Mouse (Mus musculus) lung, postnatal 4 days (tissue): ENCODE data around the gene Phactr2.

ENCODE experiments used
- DNase-seq, 2 experiments: peaks; one replicate each; pipeline ENCODE4 v3.0.0; 2021

Phactr2 gene

DNA sequence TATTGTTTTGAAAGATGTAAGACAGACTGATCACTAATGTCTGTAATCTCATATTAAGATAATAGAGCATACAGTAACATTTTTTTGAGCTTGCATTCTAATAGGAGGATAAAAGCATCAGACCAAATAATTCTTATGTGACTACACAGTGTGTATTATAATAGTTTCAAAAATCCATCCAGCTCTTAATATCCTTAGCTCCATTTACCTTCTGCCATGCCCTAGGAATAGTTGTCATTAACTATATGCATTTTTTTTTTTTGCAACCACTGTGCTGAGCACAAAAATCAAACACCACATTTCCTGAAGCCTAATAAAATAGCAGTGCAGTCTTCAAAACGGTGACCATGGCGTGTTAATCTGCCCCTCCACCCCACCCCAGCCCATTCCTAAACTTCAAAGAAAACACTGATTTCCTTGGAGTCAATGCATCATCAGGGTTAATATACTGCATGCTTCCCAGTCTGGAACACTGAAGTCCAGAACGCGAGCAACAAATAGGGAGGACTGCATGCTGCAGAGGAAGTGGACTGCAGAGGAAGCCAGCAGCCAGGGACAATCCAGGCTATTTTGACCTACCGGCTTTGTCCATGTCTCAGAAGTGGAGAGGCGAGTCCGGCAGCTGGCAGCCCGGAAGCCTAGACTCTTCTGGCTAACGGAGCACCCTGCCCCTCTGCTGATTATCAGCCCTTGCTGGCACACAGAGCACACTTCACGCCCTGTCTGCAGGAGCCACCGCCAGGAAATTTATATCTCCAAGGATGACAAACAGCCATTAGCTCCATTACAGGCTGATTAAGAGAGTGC, 85.9 kb downstream of the Phactr2 start:
- DNase-seq, result peak; percentile 51 to 77

GRCm38 (mm10) chr10:13384866-13385265, 89.3 kb downstream of the Phactr2 start:
- no peak for DNase-seq

DNA sequence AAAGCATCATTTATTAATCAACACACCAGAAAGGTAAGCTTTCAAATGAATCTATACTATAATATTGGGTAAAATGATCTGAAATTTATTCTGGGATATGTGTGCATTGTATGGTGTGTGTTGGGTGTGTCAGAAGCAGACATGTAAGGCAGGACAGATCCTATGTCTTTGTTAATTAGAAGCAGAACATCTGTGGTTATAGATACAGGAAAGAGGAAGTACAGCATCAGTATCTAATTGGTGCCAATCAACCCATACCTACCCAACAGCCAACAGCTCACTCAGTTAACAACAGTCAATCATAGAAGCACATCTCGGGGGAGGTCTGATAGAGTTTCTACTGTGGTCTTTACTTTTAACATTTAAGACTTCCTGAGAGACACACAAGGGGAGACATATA, 96.3 kb downstream of the Phactr2 start:
- DNase-seq, result no peak

DNA sequence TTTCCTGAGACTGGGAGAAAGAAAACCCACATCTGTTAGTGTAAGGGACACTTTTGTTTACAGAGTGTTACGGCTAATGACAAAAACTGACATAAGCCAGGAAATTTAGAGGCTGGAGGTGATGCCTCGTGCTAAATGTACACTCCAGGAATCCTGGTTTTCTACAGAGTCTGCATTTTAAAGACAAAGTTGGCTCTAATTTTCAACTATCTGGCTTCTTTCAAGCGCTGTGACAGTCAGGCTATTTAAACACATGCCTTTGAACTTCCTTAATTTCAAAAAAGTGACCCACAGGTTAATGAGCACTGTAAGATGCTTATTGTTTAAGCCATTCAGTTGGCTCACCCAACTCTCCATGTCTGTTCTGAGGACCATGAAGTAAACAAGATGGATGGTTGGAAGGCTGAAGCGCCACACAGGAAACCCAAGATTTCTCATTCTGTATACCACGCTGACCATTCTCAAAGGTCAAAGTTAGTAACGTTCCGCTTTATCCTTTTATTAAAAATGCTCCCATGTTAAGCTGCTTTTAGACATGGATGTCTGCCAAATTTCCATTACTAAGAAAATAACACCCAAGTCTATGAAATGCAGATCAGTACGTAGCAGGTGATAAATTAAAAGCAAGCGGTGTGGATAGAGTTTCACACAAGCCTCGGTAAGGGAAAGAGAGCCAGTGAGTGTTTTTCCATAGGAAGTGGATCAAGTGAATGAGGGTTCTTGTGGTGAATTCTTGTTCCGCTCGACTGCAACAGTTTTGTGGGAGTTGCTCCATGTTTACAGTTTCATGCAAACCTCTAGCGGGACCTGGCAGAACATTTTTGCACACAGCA, 97.6 kb downstream of the Phactr2 start:
- no peak for DNase-seq

DNA sequence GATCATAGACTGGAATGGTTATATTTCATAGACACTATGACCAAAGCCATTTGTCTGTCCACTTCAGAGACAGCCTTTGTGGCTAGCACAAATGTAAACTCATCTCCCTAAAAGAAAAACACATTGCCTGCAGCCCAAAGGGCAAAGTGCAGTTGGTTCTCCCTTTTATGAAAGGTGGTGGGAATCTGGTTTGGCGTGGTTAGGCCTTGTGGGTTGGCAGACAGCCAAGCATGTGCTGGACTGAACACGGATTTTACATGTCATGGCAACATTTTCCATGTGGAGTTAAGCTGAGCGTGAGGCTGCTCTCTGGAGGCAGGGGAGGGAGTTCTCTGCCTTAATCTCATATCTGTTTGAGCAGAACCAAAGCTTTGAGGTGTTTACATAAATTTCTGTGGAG, 98.4 kb downstream of the Phactr2 start:
- peak; percentile 61 to 74 for DNase-seq

DNA sequence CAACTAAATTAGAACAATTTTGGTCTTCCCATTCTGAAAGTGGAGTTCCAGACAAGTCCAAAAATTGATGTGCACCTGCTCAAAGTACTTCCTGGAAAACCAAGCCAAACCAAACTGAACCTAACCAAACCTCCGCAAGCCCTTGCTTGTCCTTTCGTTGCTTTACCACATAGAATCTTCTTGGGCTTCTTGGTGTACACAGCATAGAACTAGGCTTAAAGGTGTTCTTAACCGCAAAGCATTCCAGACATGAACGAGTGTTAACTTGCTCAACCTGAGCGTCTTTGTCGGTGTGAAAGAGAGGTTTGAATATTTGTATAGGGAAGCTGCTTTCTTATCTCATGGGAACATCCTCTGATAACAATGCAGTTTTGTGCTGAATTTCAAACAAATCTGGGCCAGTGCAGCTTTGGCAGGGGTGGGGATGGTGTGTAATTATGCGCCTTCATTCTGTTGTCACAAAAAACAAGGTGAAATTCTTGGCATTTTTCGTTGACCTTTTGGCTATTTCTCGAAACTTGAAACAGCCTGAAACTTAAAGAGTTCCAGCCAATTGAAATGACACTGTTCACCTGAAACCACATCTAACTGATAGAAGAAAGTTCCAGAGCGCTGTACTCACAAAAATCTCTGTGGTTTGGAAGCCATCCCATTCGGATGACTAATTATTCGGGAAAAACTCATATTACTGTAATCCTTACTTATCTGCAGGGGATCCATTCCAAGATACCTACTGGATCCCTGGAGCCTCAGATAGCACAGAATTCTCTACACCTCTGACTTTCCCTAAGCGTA, 104.4 kb downstream of the Phactr2 start:
- no peak for DNase-seq

DNA sequence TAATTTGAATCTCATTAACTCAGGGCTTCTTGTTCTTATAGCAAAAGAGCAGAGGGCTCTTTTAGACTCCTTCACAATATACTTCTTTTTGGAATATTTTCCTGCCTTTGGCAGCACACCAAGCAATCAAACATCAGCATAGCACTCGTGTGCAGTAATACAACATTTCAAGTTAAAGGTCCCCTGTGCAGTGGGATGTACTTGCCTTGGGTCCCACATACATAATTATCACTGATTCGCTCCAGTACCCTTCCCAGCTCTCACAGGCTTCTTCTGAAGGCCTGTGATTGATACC, 110.0 kb downstream of the Phactr2 start:
- no peak for DNase-seq

DNA sequence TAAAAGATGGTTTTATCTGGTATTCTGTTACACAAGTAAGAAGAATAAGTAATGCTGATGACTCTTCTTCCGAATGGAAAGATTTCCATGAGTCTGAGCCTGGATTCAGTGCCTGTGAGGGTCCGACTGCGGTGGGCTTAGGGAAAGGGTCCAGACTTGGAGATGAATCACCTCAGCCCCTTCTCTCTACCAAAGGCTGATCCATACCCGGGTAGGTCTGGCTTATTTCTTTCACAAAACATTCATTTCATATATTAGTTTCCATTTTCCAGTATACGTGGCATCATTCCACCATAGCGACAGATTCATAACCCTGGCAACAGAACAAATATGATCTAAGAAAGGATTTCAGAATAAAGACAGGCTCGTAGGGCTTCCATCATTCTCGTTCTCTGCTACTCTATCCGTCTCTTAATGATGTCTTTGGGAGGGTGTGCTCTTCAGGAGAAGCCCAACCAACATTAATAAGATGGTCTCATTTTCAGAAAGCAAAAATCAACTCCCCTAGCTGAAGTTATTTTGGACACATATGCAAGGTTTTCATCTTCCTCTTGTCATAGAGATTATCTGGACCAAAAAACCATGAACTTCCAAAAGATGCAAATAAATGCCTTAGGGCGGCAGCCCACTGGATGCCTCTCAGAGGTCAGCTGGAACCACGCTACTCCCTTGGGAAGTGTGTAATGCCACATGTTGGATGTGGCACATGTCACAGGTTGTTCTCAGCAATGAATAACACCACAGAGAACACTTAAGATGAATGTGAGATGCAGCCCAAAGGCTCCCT, 110.5 kb downstream of the Phactr2 start:
- no peak for DNase-seq

DNA sequence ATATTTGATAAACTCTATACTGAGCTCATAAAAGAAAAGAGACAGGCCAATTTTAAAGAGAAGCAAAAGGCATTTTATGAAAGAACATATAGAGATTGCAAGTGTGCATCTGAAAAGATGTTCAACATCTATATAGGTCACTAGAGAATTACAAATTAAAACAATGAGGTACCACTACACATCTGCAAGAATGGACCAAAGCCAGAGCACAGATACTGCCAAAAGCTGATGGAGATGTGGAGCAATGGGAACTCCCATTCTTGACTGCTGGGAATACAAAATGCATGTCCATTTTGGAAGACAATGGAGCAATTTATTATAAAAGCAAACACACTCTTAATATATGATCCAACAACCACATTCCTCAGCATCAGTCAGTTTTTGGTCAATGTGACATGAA, 113.3 kb downstream of the Phactr2 start:
- no peak for DNase-seq

DNA sequence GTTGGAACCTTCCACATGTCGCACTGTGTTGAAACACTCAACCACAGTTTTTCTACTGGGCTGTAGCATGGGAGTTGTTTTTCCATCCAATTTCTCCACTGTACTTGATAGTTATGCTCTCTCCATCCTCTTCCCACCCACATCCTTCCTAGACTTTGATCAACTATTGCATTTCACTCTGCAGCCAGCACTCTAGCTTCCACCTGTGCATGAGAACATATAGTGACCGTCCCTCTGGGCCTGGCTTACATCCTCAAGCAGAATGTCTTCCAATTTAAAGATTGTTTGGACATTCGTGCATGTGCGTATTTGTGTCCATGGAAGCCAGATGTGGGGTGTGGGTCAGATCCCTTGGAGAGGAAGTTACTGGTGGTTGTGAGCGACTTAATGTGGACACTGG, 114.4 kb downstream of the Phactr2 start:
- DNase-seq, result no peak

DNA sequence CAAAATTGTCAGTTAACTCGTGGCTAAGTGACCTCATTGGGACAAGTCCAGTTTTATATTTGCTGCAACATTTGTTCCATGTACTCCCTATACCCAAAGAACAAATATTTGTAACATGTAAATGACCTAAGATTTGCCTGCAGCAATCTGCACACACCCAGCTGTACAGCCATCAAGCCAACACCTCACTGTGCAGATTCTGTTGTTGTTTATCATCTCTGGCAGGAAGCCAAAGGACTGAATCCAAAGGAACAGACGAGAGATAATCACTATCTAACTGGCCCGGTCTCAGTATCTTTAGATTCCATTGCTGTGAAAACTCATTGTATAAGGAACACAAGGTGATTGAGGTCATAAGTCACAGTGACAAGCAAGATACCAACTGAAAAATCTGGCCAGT, 115.5 kb downstream of the Phactr2 start:
- no peak for DNase-seq

DNA sequence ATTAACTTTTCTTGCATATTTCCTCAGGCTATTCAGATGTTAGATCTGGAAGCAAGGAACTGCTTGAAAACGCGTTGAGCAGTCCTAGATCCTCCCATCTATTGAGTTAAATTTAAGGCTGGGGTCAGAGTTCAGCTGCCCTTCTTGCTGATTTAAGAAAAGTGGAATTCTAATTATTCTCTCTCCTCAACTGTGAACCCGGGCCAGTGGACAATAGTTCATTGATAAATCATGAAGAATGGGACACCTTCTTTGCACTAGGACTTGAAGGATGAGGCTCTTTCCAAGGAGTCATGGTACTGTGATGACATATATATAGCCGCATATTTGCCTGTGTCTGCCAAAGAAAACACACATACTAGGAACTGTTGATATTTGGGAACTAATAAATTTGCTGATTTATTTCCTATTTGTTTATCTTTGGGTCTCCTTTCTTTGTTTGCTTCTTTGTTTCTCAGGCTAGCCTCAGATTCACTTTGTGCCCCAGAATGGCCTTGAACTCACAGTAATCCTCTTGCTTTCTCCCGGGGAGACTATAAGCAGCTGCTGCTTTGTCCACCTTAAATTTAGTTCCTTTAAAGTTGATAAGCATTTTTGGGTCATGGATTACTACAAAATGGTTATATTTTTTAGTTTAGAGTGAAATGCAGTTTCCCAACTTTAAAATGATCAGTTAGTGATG, 127.5 kb downstream of the Phactr2 start:
- no peak for DNase-seq

DNA sequence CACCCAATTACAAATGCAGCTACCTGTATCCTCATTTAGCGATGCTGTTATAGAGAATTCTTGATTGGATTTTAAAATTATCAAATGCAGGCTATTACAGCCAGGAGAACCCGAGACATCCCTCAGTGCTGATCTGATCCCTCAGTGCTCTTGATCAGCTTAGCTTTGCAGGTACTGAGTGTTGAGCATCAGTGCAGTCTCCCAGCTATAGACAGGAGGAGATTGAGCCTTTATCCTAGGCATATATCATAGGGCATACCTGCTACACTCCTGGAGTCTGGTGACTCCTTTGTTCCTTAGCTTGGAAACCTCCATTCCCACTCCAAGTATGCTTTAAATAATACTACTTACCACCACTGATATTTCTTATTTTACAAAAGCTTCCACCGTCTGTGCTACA, 133.6 kb downstream of the Phactr2 start:
- no peak for DNase-seq

DNA sequence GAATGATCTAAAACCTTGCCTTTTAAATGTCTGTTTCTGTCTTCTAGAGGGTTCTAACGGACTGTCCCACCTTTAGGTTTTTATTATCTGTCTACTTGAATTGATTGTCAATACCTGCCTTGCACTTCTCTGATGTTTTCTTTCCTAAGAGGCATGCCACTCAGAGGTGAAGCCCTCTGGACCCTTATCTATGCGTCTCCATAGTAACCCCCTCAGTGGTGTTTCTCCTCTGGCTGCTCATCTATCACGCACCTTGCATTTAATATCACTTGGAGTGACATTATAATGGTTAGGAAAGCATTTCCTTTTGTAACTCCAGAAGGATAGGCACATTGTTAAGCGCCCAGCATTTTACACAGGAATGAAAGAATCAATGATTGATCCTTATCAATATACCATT, 137.2 kb downstream of the Phactr2 start:
- DNase-seq, result no peak

DNA sequence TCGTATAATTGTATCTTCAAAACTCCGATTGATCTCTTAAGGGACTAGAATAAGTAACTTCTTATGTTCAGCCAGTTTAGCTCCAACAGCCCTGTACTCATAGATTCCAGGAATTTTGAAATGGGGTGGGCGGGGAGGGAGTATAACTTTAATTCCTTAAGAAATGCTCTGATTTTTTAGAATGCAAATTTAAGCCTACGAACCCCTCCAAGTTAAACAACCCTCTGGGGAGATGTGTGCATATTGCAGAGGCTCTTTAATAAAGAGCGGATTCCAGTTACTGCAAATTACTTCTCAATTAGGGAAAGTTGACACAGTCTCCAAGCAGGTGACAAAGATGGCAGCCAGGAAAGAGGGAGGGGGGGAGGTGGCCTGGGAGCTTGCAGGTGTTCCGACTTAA, 138.4 kb downstream of the Phactr2 start:
- DNase-seq, result no peak

DNA sequence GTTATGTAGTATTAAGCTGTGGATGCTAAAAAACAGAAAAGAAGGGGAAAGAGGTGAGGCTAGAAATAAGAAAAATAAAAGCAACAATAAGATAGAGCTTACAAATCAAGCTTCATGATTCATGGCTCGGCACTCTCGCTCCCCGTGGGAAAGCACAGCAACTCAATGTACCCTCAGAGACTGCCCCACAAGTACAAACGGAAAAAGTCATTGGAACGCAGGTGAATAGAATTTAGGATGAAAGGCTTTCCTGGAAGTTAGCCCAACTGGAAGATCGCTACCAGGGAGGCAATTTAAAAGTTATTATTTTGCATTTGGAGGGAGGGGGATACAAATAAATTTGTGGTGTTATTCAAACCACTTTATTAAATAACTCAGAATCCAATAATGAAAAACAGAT, 138.9 kb downstream of the Phactr2 start:
- DNase-seq, result no peak

GRCm38 (mm10) chr10:13333781-13334180, 140.4 kb downstream of the Phactr2 start:
- no peak for DNase-seq

DNA sequence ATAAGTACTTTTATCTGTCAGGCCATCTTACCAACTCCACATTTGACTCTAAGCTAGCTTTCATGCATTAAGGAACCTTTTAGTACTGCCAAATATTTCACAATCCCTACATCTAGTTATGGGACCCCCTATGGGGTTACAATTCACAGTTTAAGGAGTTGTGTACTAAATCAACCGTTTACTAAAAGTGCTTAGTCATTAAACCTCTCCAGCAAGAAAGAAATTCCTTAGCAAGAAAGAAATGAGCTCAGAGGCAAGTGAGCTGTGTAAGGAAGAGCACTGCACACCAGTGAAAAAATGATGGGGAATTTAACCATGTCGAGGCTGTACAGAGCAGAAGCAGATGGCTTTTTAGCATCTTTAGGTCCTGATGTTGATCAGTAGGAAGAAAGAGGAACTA, 141.2 kb downstream of the Phactr2 start:
- DNase-seq, result no peak

DNA sequence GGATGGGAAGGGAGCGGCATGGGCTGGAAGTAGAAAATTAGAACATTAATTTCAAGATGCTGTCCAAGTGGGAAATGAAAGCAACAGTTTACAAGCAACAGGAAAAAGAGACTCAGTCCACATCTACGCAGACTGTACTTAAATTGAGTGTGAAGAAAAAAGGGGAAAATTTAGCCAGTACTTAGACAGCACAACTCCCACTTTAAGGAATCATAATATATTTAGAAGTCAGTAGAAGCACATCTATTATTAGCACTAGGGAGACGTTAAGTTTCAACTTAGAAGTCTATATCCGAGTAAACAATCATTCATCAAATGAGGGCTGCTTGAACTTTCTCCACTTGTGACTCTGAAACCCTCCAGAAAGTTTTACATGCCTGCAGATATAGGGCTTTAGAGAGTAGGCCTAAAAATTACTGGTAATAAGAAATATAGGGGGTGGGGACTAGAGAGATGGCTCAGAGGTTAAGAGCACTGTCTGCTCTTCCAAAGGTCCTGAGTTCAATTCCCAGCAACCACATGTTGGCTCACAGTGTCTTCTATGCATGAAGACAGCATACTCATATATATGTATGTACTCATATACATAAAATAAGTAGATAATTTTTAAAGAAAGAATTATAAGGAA, 142.7 kb downstream of the Phactr2 start:
- DNase-seq, result no peak

GRCm38 (mm10) chr10:13328602-13329001, 145.6 kb downstream of the Phactr2 start:
- DNase-seq, result peak in 1 of 2 experiments; percentile 34

DNA sequence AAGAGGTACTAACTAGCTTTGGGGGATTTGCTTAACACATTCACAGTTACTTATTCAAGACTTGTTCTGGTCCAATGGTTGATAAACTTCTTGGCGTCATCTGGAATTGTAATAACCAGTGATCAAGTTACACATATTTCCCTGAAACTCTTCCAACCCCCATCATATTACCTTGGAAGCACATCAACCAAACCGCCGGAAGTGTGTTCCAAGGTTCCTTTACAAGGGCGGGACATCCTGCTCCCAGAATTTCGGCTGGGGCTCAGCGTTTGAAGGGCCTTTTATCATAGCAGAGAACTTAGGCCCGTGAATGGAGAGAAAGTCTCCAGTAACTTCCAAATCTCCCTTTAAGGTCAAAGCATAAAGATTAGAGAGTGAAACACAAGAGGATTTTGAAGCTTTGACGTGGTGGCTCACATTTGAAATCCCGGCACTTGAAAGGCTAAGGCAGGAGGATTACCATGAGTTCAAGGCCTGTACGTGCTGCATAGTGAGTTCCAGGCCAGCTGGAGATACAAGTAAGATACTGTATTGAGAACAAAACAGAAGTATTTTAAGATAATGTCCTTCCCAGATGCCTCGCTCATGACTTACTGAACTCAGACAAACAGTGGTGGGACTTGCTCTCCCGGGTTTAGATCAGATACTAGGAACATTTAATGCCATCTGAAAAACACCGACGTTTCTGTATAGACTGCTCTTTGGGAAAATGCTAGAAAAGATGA, 147.9 kb downstream of the Phactr2 start:
- DNase-seq, result no peak
